Mouse (Mus musculus) embryonic fibroblast, embryonic 13.5 days (primary cell): ENCODE data around the gene Itga4.

ENCODE experiments used
- CTCF ChIP-seq: IDR thresholded peaks from 2 replicates; pipeline ENCODE4 v1.5.1; 2011; ENCODE audit warnings: mild to moderate bottlenecking, control low read depth, low read length, moderate library complexity, borderline replicate concordance; ENCODE audit not compliant: insufficient read depth
- POLR2A ChIP-seq: IDR thresholded peaks from 2 replicates; pipeline ENCODE4 v1.6.1; 2011; ENCODE audit warnings: low read depth, mild to moderate bottlenecking, control low read depth, low read length, moderate library complexity

GRCm38 (mm10) chr2:79370711-79371312 is 115.6 kb downstream of the Itga4 start:
- TF ChIP-seq CTCF (no peak), POLR2A (no peak)
